Mouse (Mus musculus) frontal cortex, postnatal 36 days (tissue): ENCODE measurements around the gene Eed.

Experiments
- DNase-seq, 2 experiments: peaks; one replicate each; pipeline ENCODE4 v3.0.0; 2022; ENCODE audit warnings: low spot score in 2 of 2

Gene Eed

DNA sequence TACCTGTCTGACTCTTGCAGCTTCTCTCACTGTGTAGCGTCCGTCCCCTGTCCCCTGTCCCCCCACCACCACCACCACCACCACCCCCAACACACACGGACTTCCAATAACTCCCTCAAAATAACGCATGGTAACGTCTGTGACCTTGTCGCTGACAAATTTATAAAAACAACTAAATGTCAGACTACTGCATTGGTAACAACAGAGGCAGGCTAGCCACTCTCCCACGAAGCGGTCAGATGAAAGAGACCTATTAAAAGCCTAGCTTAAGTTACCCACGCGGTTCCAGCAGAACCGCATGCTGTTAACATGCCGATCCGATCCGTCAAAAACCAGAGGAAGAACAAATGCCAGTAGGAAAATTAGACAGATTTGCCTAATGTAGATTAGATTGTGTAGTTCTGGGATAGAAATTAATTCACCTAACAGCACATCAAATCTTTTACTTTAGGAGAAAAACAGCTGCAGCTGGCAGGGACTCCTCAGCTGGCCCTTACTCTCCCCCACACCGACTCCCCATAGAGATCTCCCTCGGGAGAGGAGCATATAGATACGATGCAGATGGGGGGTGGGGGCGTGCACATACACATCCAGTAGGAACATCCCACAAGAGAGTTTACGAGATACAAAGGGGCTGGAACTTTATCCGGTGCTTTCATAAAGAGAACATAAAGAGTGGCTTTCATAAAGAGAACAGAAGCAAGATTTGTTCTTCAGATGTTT is 71.7 kb downstream of the Eed start:
- DNase-seq, result no peak

DNA sequence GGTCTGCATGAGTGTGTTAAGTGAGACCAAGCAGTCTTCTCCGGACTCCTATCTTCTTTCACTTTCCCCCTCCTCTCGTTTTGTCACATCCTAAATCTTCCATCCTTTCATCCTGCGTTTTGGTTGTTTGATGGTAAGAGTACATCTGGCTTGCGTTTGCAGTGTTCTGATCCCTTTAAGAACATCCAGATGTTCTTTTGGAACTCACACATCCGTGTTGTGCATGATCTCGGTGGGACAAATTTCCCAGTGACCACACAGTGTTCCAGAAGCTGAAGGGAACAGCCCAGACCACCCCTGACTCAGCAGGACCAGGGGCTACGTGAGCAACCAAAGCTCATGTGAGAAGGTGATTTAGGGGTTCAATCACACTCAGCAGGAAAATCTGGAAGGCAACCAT is 72.4 kb downstream of the Eed start:
- no peak for DNase-seq

DNA sequence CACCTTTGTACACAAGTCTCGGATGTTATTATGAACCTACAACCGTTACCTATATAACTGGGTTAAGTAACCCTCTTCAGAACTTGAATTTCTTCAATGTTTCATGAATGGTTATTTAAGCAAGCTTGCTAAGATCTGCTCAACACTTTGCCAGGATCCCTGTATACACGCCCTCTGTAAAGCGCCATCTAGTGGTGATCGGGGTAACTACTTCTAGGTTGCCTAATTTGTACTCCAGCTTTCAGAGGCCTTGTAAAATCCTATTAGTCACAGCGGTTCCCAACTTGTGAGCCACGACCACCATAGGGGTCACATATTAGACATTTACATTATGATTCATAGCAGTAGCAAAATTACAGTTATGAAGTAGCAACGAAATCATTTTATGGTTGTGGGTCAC is 72.8 kb downstream of the Eed start:
- DNase-seq, result peak; percentile 73 to 80
